Mouse (Mus musculus) testis, adult 2 months (tissue): Measurements from ENCODE around the gene Rnf212.

Experiments
- CTCF ChIP-seq: fragments of 200-500 bp; IDR thresholded peaks from 2 replicates; pipeline ENCODE4 v1.5.1; 2012; ENCODE audit warnings: low read depth, mild to moderate bottlenecking, inconsistent platforms, low read length, moderate library complexity; ENCODE audit not compliant: control insufficient read depth, insufficient read depth, insufficient replicate concordance
- POLR2A ChIP-seq: fragments of 200-500 bp; IDR thresholded peaks from 2 replicates; pipeline ENCODE4 v1.6.1; 2012; ENCODE audit warnings: low read depth, mild to moderate bottlenecking, inconsistent platforms, low read length, moderate library complexity; ENCODE audit not compliant: control insufficient read depth

DNA sequence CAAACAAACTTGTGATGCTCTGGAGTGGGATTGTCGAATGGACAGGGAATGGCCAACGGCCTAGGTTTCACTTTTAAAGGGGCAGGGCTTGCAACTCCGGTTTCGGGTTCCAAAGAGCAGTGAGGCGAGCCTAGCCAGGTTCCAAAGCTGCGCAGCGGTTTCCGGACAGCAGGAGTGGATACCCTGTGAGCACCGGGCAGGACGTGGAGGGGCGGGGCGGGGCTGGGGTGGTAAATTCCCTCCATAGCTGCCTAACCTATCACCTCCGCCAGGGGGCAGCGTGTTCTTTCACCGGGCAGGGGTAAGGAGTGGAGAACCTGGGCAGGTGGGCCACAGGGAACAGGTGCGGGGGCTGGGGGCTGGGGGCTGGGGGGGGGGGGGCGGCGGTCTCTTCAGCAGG lies 82.5 kb downstream of the Rnf212 start, which contains the start of gene Fgfrl1:
- TF ChIP-seq CTCF (peak; percentile 46; the same call in 1 of the 2 replicates), POLR2A (no peak)
